Mouse (Mus musculus) heart, postnatal 36 days (tissue): ENCODE measurements at regions not wholly inside any gene's neighbourhood (a gene's known extent, or its start where the extent isn't known, plus 50 kb on each side); places are given as distances from the start of the nearest gene placed in this dataset.
A peak's percentile ranks its signal among the peaks of the same experiment; 100 is the strongest.

Source experiments
- DNase-seq, 2 experiments: peaks; one replicate each; pipeline ENCODE4 v3.0.0; 2021 to 2022
- intact Hi-C: fragments of 180-260 bp; cut with DNase I; formaldehyde crosslinking; loops from one replicate; pipeline ENCODE4 v1.15.1; 2025

- no peak for DNase-seq
- intact Hi-C loops: no loop called here
Measured at GRCm38 (mm10) chr5:54242126-54242525, 243.8 kb downstream of the Stim2 start.

GRCm38 (mm10) chr5:54252038-54252437 lies 253.7 kb downstream of the Stim2 start:
- intact Hi-C loops: no loop called here
- DNase-seq: no peak

- intact Hi-C loops: no loop called here
- DNase-seq: no peak
Measured at GRCm38 (mm10) chr5:54254005-54254404, 255.7 kb downstream of the Stim2 start.

- intact Hi-C loops: no loop called here
- peak; percentile 3 to 7 for DNase-seq
Measured at GRCm38 (mm10) chr5:54258087-54258733, 259.9 kb downstream of the Stim2 start.

GRCm38 (mm10) chr5:54264867-54265434 lies 266.7 kb downstream of the Stim2 start:
- DNase-seq: no peak
- intact Hi-C loops: no loop called here

- DNase-seq: no peak
- intact Hi-C loops: no loop called here
Measured at GRCm38 (mm10) chr5:54267905-54268590, 269.7 kb downstream of the Stim2 start.

DNA sequence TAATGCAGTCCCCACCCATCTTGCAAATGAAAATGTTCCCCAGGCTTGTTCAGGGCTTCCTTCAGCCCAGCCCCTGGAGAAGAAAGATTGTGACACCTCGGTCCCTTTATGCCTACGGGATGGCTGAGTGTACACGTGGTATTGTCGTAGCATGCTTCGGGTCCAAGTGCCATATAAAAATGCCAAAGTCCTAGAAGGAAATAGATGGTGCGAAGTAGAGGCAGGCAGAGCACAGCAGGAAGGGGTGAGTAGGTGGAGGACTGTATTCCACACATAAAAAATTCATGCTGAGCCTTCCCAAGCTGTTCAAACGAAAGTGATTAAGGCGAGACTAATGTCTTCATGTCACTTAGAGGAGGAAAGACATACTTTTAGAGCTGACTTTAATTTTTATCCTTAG lies 281.1 kb downstream of the Stim2 start:
- no peak for DNase-seq
- intact Hi-C loops: no loop called here

DNA sequence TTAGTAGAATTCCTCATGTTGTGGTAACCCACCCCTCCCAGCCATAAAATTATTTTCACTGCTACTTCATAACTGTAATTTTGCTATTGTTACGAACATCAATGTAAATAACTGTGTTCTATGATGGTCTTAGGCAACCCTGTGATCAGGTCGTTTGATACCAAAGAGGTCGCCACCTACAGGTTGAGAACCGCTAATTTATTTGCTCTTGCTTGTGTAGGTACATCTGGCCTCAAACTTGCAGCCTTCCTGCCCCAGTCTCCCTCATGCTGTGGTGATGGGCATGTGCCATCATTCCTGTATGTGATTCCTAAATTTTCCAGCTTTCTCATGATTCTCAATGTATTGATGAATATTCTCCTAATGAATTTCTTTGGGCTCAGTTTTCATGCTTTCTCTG lies 282.4 kb downstream of the Stim2 start:
- intact Hi-C loops: no loop called here
- no peak for DNase-seq

DNA sequence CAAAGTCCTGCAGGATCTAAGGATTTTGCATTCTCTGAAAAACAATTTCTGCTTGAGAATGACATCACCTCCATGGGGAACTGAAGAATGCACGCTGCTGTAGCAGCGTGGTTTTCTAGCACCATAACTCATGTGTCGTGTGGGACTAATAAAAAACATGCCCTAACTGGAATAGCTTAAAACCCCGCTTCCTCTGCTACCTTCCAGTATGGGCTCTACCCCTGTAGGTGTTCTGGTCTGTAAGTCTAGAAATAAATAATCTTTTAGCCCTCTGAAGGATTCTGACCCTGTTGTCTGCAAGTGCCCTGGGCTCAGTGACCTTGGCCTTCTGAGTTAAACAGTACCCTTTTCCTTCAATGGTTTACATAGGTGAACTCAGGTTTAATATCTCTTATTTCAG lies 282.8 kb downstream of the Stim2 start:
- DNase-seq: no peak
- intact Hi-C loops: no loop called here

GRCm38 (mm10) chr5:54290372-54291080 lies 292.2 kb downstream of the Stim2 start:
- DNase-seq: no peak
- intact Hi-C loops: no loop called here

- no peak for DNase-seq
- intact Hi-C loops: no loop called here
Measured at GRCm38 (mm10) chr5:54291940-54292339, 293.6 kb downstream of the Stim2 start.

DNA sequence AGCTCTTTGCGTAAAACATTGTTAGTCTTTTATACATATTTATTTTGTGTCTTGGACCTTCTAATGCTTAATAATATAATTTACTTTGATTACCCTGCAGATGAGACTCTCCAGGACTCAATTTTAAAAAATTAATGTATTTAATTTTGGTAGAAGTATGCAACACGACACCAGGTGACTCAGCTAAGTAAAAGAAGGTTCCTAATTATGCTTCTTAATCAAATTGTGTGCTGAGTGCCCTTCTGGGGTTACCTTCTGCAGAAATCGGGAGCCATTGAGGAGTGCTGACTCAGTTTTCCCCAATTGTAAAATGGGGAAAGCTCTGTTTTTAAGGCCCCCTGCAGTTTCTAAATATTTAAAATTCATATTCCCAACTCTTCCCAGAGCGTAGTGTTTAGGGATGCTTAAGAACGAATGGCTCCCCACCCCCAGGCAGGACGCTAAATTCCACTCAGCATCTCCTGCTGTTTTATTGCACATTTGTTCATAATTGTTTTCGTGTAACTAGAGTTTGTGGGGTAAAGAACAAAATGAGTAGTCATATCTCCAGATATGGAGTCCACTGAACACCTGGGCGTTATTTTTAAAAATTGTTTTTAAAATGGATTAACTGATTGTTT lies 315.5 kb downstream of the Stim2 start:
- intact Hi-C loops: no loop called here
- DNase-seq: no peak

GRCm38 (mm10) chr5:54330415-54330814 lies 332.1 kb downstream of the Stim2 start:
- intact Hi-C loops: no loop called here
- DNase-seq: no peak

DNA sequence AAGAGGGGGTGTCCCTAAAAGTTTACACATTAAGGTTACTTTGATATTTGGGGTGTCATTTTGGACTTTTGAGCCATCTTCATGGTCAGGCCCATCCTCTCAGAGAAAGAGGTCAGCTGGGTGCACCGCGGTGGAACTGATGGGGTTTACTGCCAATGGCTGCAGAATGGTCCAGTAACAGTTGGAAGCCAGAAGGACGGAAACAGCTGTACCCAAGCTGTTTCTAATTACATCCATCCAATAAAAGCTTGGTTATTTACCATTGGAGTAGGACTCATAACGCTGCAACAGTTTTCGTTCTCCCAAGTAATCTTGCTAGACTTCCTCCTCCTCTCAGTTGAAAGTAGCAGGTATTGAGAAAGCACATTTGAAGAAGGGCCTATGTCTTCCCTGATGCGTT lies 344.7 kb downstream of the Stim2 start:
- DNase-seq: peak; percentile 3 to 7

GRCm38 (mm10) chr5:54343432-54343831 lies 345.1 kb downstream of the Stim2 start:
- DNase-seq: peak in 1 of 2 experiments; percentile 1
- intact Hi-C loops: no loop called here

More for the DNA sequence above, 344.7 kb downstream of the Stim2 start:
- intact Hi-C loops: no loop called here

- intact Hi-C loops: no loop called here
- DNase-seq: no peak
Measured at GRCm38 (mm10) chr5:54348820-54349596, 350.7 kb downstream of the Stim2 start.

DNA sequence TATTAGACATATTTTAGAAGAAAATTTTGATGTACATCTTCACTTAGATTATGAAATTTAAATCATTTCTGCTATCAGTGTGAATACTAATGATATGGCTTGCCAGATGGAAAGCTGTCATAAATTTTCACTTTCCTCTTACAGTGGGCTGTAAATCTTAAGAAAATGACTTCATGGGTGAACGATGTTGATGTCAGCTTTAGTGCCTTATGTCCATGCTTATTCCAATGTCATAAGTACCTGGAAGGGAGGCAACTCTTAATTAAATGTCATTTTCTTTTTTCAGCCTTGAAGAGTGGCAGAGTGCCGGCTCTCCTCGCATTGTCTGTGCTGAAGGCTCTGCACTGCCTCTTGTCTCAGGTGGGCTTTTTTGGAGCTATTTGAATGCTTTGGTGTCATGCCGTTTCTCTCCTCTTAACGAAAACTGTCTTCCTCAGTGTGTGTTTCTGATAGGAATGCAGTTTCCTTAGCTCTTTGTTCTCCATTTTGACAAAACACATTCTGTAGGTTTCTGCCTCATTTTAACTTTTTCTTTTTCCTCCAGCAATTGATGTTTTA lies 351.6 kb downstream of the Stim2 start:
- intact Hi-C loops: no loop called here
- no peak for DNase-seq

GRCm38 (mm10) chr5:54356105-54356504 lies 357.8 kb downstream of the Stim2 start:
- intact Hi-C loops: no loop called here
- no peak for DNase-seq

- DNase-seq: no peak
- intact Hi-C loops: no loop called here
Measured at GRCm38 (mm10) chr5:54357501-54357900, 359.2 kb downstream of the Stim2 start.

DNA sequence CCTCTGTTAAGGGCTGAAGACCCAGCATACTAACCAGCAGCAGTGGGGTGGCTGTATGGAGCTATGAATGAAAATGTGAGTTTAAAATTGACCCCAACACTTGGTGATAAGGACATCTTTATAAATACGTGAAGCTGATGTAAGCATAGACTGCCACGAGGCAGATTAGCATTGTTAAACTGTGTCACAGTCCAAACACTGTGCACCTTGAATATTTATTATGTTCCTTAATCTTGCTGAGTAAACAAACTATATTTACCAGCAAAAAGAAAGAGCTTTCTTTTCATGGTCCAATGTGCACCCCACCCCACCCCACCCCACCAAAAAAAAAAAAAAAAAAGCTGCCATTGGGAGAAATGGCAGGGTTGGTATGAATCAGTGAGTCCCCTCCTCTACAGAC lies 359.9 kb downstream of the Stim2 start:
- no peak for DNase-seq
- intact Hi-C loops: no loop called here
